Mouse (Mus musculus) midbrain, postnatal 0 days (tissue): ENCODE measurements around the gene Igdcc4. TPM values are rescaled to one million over a fixed set of nuclear protein-coding genes. Genes with fewer than 3 reads are reported as not detected.
A peak's percentile ranks its signal among the peaks of the same experiment; 100 is the strongest.
"Not testable (repeated sequence)": the region's sequence is repeated elsewhere in the genome, so short reads cannot be mapped to it uniquely, and the experiment has no call there.

Experiments
- ATAC-seq: fragments of 200-750 bp; cut with Nextera tagmentation; 2 replicates; pipeline ENCODE4 v1.8.0; 2017; ENCODE audit warnings: moderate number of reproducible peaks, mild to moderate bottlenecking, moderate TSS enrichment, moderate library complexity; ENCODE audit not compliant: low FRiP score
- DNase-seq: peaks from one replicate; pipeline ENCODE4 v3.0.0-alpha.2; 2015; ENCODE audit warnings: low spot score
- H3K27ac ChIP-seq: fragments of 300-500 bp; sonication (generic); 2 replicates; pipeline ENCODE4 v1.5.1; 2014; ENCODE audit warnings: low read depth, mild to moderate bottlenecking, low read length, mixed read lengths
- H3K27me3 ChIP-seq: fragments of 300-500 bp; sonication (generic); 2 replicates; pipeline ENCODE4 v1.6.1; 2014; ENCODE audit warnings: low read length, control low read depth, mixed read lengths; ENCODE audit not compliant: insufficient read depth
- H3K36me3 ChIP-seq: fragments of 300-500 bp; sonication (generic); 2 replicates; pipeline ENCODE4 v1.6.1; 2014; ENCODE audit warnings: low read length, control low read depth, mixed read lengths; ENCODE audit not compliant: insufficient read depth
- H3K4me1 ChIP-seq: fragments of 300-500 bp; sonication (generic); 2 replicates; pipeline ENCODE4 v1.6.1; 2014; ENCODE audit warnings: mild to moderate bottlenecking, control low read depth, antibody characterized with exemption, low read length, mixed read lengths; ENCODE audit not compliant: insufficient read depth
- H3K4me2 ChIP-seq: fragments of 300-500 bp; sonication (generic); 2 replicates; pipeline ENCODE4 v1.6.1; 2014; ENCODE audit warnings: low read depth, mild to moderate bottlenecking, low read length, mixed read lengths; ENCODE audit not compliant: poor library complexity, severe bottlenecking
- H3K4me3 ChIP-seq: fragments of 300-500 bp; sonication (generic); 2 replicates; pipeline ENCODE4 v1.5.1; 2014; ENCODE audit warnings: low read depth, mild to moderate bottlenecking, low read length, moderate library complexity
- H3K9ac ChIP-seq: fragments of 300-500 bp; sonication (generic); replicated peaks from 2 replicates; pipeline ENCODE4 v1.6.1; 2014; ENCODE audit warnings: mild to moderate bottlenecking, low read length, moderate library complexity, mixed read lengths; ENCODE audit not compliant: poor library complexity, severe bottlenecking
- H3K9me3 ChIP-seq: fragments of 300-500 bp; sonication (generic); 2 replicates; pipeline ENCODE4 v1.6.1; 2016; ENCODE audit warnings: low read length, control low read depth
- CTCF ChIP-seq: IDR thresholded peaks from 2 replicates; pipeline ENCODE4 v1.5.1; 2016; ENCODE audit warnings: antibody characterized with exemption, mild to moderate bottlenecking
- WGBS: fragments of 180-500 bp; shearing (Covaris S2); extraction: QIAGEN DNeasy Blood & Tissue Kit; methylation state at CpG from one replicate; pipeline ENCODE4 v1.1.7; 2014; 5-methylcytosine and 5-hydroxymethylcytosine counted together
- polyA plus RNA-seq: library from polyadenylated mRNA; unstranded; fragments of >200 nt; fragmentation: Nextera tagmentation; extraction: Ambion mirVana; gene quantifications from 2 replicates; pipeline ENCODE4 v1.2.1, GENCODE M21; 2015
- total RNA-seq: library from RNA; depleted of rRNA; stranded (reverse); fragments of >200 nt; gene quantifications from 2 replicates; pipeline ENCODE4 v1.2.3, GENCODE M21; 2014

Gene Igdcc4
- total and polyA plus RNA-seq, 2 experiments from 2014 or later = 11.9 to 52.9 TPM

DNA sequence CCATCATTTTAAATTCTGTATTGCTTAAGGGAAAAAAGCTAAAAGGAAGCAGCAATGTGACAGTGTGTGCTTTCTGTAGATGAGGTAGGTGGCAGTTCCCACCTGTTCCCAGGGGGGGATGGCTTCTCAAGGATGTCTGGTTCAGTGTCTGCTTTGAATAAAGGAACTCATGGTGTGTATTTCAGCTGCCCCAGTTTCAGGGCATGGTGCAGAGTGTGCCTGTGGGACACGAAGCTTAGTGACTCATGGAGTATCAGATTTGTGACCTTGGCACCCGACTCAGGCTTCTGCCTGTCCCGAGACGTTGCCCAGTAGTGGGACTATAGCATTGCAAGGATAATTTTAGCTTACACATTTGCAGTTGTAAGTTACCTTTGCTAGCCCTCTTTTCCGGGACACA, 23.8 kb upstream of the Igdcc4 start:
- no peaks in the 10 kb centered on the region for H3K9me3 ChIP-seq
- H3K4me2 ChIP-seq = no peak overlapping the region
- peaks cover 37% of the 10 kb centered on the region for H3K36me3 ChIP-seq
- H3K27me3 ChIP-seq = no peaks in the 10 kb centered on the region
- no peak overlapping the region for H3K27ac ChIP-seq
- no peak overlapping the region for H3K9ac ChIP-seq
- no peak overlapping the region for H3K4me3 ChIP-seq
- no peaks in the 10 kb centered on the region for H3K4me1 ChIP-seq
- DNase-seq (no peak), ATAC-seq (no peak)
- 88% methylated on average over 5 of the region's 5 CpGs for WGBS
- no peak for TF ChIP-seq CTCF

GRCm38 (mm10) chr9:65080141-65080540, 21.1 kb upstream of the Igdcc4 start:
- not testable (repeated sequence) for ATAC-seq, H3K4me3 ChIP-seq, H3K4me2 ChIP-seq, H3K9me3 ChIP-seq, H3K4me1 ChIP-seq, H3K27ac ChIP-seq, DNase-seq, H3K9ac ChIP-seq, H3K27me3 ChIP-seq
- 97% methylated on average over 2 of the region's 2 CpGs for WGBS
- peaks cover 30% of the 10 kb centered on the region for H3K36me3 ChIP-seq

DNA sequence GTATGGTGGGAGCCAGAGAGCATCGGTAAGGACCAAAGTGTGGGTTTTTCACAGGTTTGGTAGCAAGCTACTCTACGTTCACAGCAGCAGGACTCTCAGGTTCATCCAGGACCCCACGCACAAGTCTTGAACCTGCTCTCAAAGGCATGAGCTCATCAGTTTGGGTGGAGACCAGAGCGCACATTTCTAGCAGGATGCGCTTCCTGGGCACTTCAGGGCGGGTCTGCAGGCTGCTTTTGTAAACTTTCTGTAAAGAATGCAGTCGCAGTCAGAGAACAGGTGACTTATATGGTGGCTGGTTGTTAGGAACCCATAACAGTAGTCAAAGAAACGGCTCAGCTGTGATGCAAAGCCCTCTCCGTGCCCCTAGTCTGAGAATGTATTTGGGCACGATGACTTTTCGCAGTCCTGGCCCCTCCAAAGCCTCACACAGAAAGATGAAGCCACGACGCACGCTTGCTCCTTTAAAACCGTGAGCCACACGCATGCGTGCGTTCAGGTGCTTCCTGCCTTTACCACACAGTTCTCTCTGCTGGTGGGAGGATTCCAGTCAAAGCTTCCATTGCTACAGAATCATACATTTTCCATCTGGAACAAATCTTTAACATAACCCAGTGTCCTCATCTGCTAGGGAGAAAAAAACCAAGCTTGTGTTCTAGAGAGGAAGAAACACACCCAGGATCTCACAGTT, 18.1 kb upstream of the Igdcc4 start:
- no peak for TF ChIP-seq CTCF
- no peaks in the 10 kb centered on the region for H3K4me1 ChIP-seq
- no peak for DNase-seq
- H3K9me3 ChIP-seq = no peaks in the 10 kb centered on the region
- no peaks in the 10 kb centered on the region for H3K27me3 ChIP-seq
- WGBS = 96% methylated on average over 18 of the region's 18 CpGs
- no peak overlapping the region for H3K4me2 ChIP-seq
- no peak overlapping the region for H3K27ac ChIP-seq
- no peak for ATAC-seq
- H3K9ac ChIP-seq = no peak overlapping the region
- no peak overlapping the region for H3K4me3 ChIP-seq
- peaks cover 20% of the 10 kb centered on the region for H3K36me3 ChIP-seq

DNA sequence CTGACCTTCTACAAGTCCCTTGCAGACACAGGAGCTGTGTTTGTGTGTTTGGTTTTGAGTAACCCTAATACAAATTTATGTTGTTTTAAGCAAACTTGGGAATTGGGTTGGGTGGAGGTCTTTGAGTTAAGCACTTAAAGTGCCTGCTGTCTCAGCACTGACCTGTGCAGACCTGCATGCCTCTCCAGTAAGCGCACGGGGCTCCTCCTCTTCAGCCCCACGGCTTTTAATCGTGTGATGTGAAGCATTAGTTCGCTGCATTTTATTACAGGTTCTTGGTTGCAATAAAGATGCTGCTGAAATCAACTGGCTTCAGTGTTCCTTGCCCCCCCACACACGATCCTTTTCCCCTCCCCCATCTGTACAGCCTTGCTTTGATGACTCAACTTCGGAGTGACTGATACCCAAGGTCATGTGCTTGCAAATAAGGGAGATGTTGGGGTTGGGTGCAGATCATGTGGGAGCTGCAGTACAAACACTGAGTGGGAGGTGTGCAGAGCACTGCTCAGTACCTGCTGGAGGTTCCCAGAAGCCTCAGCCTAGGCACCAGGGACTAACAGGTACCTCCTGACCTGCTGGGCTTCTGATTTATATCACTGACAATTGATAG, 17.0 kb upstream of the Igdcc4 start:
- ATAC-seq = no peak
- H3K36me3 ChIP-seq = peaks cover 20% of the 10 kb centered on the region

DNA sequence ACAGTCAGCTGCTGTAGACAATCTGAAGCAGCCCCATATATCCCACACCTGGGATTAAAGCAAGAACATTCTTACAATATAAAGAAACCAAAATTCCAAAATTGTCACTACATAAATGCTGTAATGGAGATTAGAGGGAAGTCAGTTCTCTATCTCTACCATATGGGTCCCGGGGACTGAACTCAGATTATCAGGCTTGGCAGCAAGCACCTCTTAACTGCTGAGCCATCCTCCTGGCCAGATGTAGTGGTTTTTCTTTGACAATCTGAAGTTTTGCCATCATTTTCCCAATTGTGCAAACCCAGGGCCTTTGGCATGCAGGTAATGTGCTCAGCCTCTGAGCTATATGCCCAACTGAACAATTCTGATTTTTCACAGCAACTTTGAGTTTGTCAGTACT, 16.0 kb upstream of the Igdcc4 start:
- Histone ChIP-seq H3K4me3 (no peak overlapping the region), H3K27me3 (no peaks in the 10 kb centered on the region), H3K4me2 (no peak overlapping the region), H3K27ac (no peak overlapping the region), H3K9ac (no peak overlapping the region), H3K36me3 (peaks cover 20% of the 10 kb centered on the region), H3K9me3 (no peaks in the 10 kb centered on the region), H3K4me1 (no peaks in the 10 kb centered on the region)
- no peak for TF ChIP-seq CTCF
- WGBS = 92% methylated on average over 1 of the region's 1 CpGs
- DNase-seq (no peak), ATAC-seq (no peak)

More for the DNA sequence above, 17.0 kb upstream of the Igdcc4 start:
- H3K4me1 ChIP-seq = no peaks in the 10 kb centered on the region
- H3K4me3 ChIP-seq = no peak overlapping the region
- TF ChIP-seq CTCF = no peak
- H3K27ac ChIP-seq = no peak overlapping the region
- 89% methylated on average over 7 of the region's 7 CpGs for WGBS
- no peaks in the 10 kb centered on the region for H3K27me3 ChIP-seq
- no peak overlapping the region for H3K4me2 ChIP-seq
- no peak for DNase-seq
- 0 out of 2 replicates have a peak overlapping the region, but pooled peaks have one; percentile 1 for H3K9ac ChIP-seq
- H3K9me3 ChIP-seq = no peaks in the 10 kb centered on the region

- Histone ChIP-seq H3K9me3 (no peaks in the 10 kb centered on the region), H3K27me3 (no peaks in the 10 kb centered on the region), H3K4me1 (no peaks in the 10 kb centered on the region), H3K4me3 (no peak overlapping the region), H3K36me3 (peaks cover 9% of the 10 kb centered on the region), H3K9ac (no peak overlapping the region), H3K27ac (no peak overlapping the region), H3K4me2 (no peak overlapping the region)
- 59% methylated on average over 1 of the region's 1 CpGs for WGBS
- no peak for TF ChIP-seq CTCF
- ATAC-seq = no peak
- no peak for DNase-seq
These were observed 14.5 kb upstream of the Igdcc4 start for GRCm38 (mm10) chr9:65086801-65087200.
